Mouse (Mus musculus) cerebellum, postnatal 10 days (tissue): ENCODE results near the gene Chsy1.
A peak's percentile ranks its signal among the peaks of the same experiment; 100 is the strongest.

Experiments used
- DNase-seq, 2 experiments: peaks; one replicate each; pipeline ENCODE4 v3.0.0; 2021; ENCODE audit warnings: mixed read lengths in 2 of 2

Gene Chsy1

GRCm38 (mm10) chr7:66109855-66110635 lies 730 bp downstream of the Chsy1 start:
- DNase-seq: peak; percentile 63 to 69

- peak; percentile 49 for DNase-seq
Observed at GRCm38 (mm10) chr7:66110636-66111112, 1.4 kb downstream of the Chsy1 start.

- no peak for DNase-seq
Observed at GRCm38 (mm10) chr7:66111211-66111610, 1.9 kb downstream of the Chsy1 start.

GRCm38 (mm10) chr7:66113561-66113960 lies 4.2 kb downstream of the Chsy1 start:
- DNase-seq: no peak

- no peak for DNase-seq
Observed at GRCm38 (mm10) chr7:66115821-66116343, 6.6 kb downstream of the Chsy1 start.

GRCm38 (mm10) chr7:66116906-66117482 lies 7.7 kb downstream of the Chsy1 start:
- DNase-seq: no peak

GRCm38 (mm10) chr7:66118046-66118445 lies 8.7 kb downstream of the Chsy1 start:
- DNase-seq: no peak

- DNase-seq: no peak
Observed at GRCm38 (mm10) chr7:66118796-66119195, 9.5 kb downstream of the Chsy1 start.

GRCm38 (mm10) chr7:66120139-66120538 lies 10.8 kb downstream of the Chsy1 start:
- DNase-seq: peak; percentile 74 to 78

GRCm38 (mm10) chr7:66120702-66121396 lies 11.5 kb downstream of the Chsy1 start:
- DNase-seq: no peak

- DNase-seq: no peak
Observed at GRCm38 (mm10) chr7:66124551-66124968, 15.2 kb downstream of the Chsy1 start.

GRCm38 (mm10) chr7:66125368-66125767 lies 16.1 kb downstream of the Chsy1 start:
- no peak for DNase-seq

GRCm38 (mm10) chr7:66127951-66128645 lies 18.8 kb downstream of the Chsy1 start:
- DNase-seq: no peak

GRCm38 (mm10) chr7:66128857-66129256 lies 19.5 kb downstream of the Chsy1 start:
- no peak for DNase-seq

GRCm38 (mm10) chr7:66130296-66130695 lies 21.0 kb downstream of the Chsy1 start:
- DNase-seq: no peak

GRCm38 (mm10) chr7:66131776-66132421 lies 22.6 kb downstream of the Chsy1 start:
- DNase-seq: no peak

- no peak for DNase-seq
Observed at GRCm38 (mm10) chr7:66134154-66134553, 24.8 kb downstream of the Chsy1 start.

GRCm38 (mm10) chr7:66135644-66136043 lies 26.3 kb downstream of the Chsy1 start:
- no peak for DNase-seq

- no peak for DNase-seq
Observed at GRCm38 (mm10) chr7:66136187-66136586, 26.9 kb downstream of the Chsy1 start.

GRCm38 (mm10) chr7:66137309-66137708 lies 28.0 kb downstream of the Chsy1 start:
- no peak for DNase-seq

- peak; percentile 45 to 55 for DNase-seq
Observed at GRCm38 (mm10) chr7:66138301-66138700, 29.0 kb downstream of the Chsy1 start.

GRCm38 (mm10) chr7:66138878-66139277 lies 29.6 kb downstream of the Chsy1 start:
- DNase-seq: no peak
